Mouse (Mus musculus) bone marrow, adult 2 months (tissue): ENCODE results near the gene Npc1l1. TPM values are rescaled to one million over a fixed set of nuclear protein-coding genes. Genes with fewer than 3 reads are reported as not detected.

Experiments
- H3K27ac ChIP-seq: fragments of 200-500 bp; 2 replicates; pipeline ENCODE4 v1.5.1; 2012; ENCODE audit warnings: low read depth, mild to moderate bottlenecking, control low read depth, inconsistent platforms, low read length; ENCODE audit not compliant: control insufficient read depth, poor library complexity, insufficient read depth
- H3K4me1 ChIP-seq: fragments of 200-500 bp; 2 replicates; pipeline ENCODE4 v1.6.1; 2011; ENCODE audit warnings: low read length; ENCODE audit not compliant: control insufficient read depth, insufficient read depth
- H3K4me3 ChIP-seq: fragments of 200-500 bp; replicated peaks from 2 replicates; pipeline ENCODE3; 2011; ENCODE audit warnings: mild to moderate bottlenecking, low read depth, low read length, control low read depth; ENCODE audit not compliant: control insufficient read depth
- CTCF ChIP-seq: fragments of 200-500 bp; IDR thresholded peaks from 2 replicates; pipeline ENCODE4 v1.5.1; 2011; ENCODE audit warnings: low read length, control low read depth; ENCODE audit not compliant: control insufficient read depth, insufficient read depth
- POLR2A ChIP-seq: fragments of 200-500 bp; IDR thresholded peaks from 2 replicates; pipeline ENCODE4 v1.6.1; 2011; ENCODE audit warnings: low read depth, mild to moderate bottlenecking, control low read depth, low read length, borderline replicate concordance; ENCODE audit not compliant: control insufficient read depth
- WGBS: fragments of 180-500 bp; shearing (Covaris S2); methylation state at CpG from one replicate; pipeline ENCODE4 v1.1.7; 2018; 5-methylcytosine and 5-hydroxymethylcytosine counted together
- polyA plus RNA-seq: library from polyadenylated mRNA; stranded (reverse); fragments of >200 nt; gene quantifications from 2 replicates; pipeline ENCODE4 v1.2.4, GENCODE M21; 2011; ENCODE audit warnings: low replicate concordance; ENCODE audit not compliant: missing spikeins, insufficient read depth, insufficient read length

Gene Npc1l1
- polyA plus RNA-seq, 1 experiment = not detected

GRCm38 (mm10) chr11:6198449-6198848, 31.5 kb downstream of the Npc1l1 start:
- Histone ChIP-seq H3K27ac (no peak overlapping the region), H3K4me3 (no peak overlapping the region), H3K4me1 (peaks cover 1% of the 10 kb centered on the region)
- TF ChIP-seq CTCF (no peak), POLR2A (no peak)
- 48% methylated on average over 4 of the region's 4 CpGs for WGBS

- Histone ChIP-seq H3K27ac (no peak overlapping the region), H3K4me3 (no peak overlapping the region), H3K4me1 (peaks cover 1% of the 10 kb centered on the region)
- TF ChIP-seq POLR2A (no peak), CTCF (no peak)
- WGBS = 41% methylated on average over 8 of the region's 8 CpGs
Observed at GRCm38 (mm10) chr11:6196780-6197179, 33.2 kb downstream of the Npc1l1 start.

GRCm38 (mm10) chr11:6187878-6188277, 42.1 kb downstream of the Npc1l1 start:
- Histone ChIP-seq H3K4me1 (no peaks in the 10 kb centered on the region; the same call in 1 of the 2 replicates), H3K27ac (no peak overlapping the region), H3K4me3 (no peak overlapping the region)
- 2% methylated on average over 2 of the region's 2 CpGs for WGBS
- TF ChIP-seq POLR2A (no peak), CTCF (peak; percentile 95)

GRCm38 (mm10) chr11:6187399-6187798, 42.5 kb downstream of the Npc1l1 start:
- TF ChIP-seq CTCF (no peak), POLR2A (no peak)
- Histone ChIP-seq H3K4me1 (no peaks in the 10 kb centered on the region; the same call in 1 of the 2 replicates), H3K27ac (no peak overlapping the region), H3K4me3 (no peak overlapping the region)
- WGBS = 72% methylated on average over 3 of the region's 3 CpGs

- Histone ChIP-seq H3K4me1 (peaks cover under 1% of the 10 kb centered on the region; the same call in 1 of the 2 replicates), H3K4me3 (no peak overlapping the region), H3K27ac (peak overlapping the region; percentile 58)
- no peak for TF ChIP-seq CTCF
- TF ChIP-seq POLR2A = no peak
- WGBS = 32% methylated on average over 11 of the region's 11 CpGs
Observed at GRCm38 (mm10) chr11:6184202-6184935, 45.6 kb downstream of the Npc1l1 start.

GRCm38 (mm10) chr11:6183246-6183645, 46.7 kb downstream of the Npc1l1 start:
- peaks cover 6% of the 10 kb centered on the region for H3K4me1 ChIP-seq
- 58% methylated on average over 2 of the region's 2 CpGs for WGBS
- H3K4me3 ChIP-seq = no peak overlapping the region
- TF ChIP-seq POLR2A = no peak
- no peak for TF ChIP-seq CTCF
- H3K27ac ChIP-seq = no peak overlapping the region

- no peak for TF ChIP-seq POLR2A
- TF ChIP-seq CTCF = peak; percentile 16; the same call in 1 of the 2 replicates
- Histone ChIP-seq H3K4me3 (no peak overlapping the region), H3K27ac (no peak overlapping the region), H3K4me1 (peaks cover 7% of the 10 kb centered on the region)
- 61% methylated on average over 6 of the region's 6 CpGs for WGBS
Observed at GRCm38 (mm10) chr11:6180811-6181399, 49.0 kb downstream of the Npc1l1 start.

GRCm38 (mm10) chr11:6179194-6179593, 50.7 kb downstream of the Npc1l1 start:
- H3K27ac ChIP-seq = peak overlapping the region; percentile 83
- WGBS = 38% methylated on average over 8 of the region's 8 CpGs
- peaks cover 10% of the 10 kb centered on the region for H3K4me1 ChIP-seq

GRCm38 (mm10) chr11:6178673-6179166, 51.2 kb downstream of the Npc1l1 start:
- Histone ChIP-seq H3K4me3 (no peak overlapping the region), H3K27ac (peak overlapping the region; percentile 83), H3K4me1 (peaks cover 10% of the 10 kb centered on the region)
- 5% methylated on average over 2 of the region's 2 CpGs for WGBS
- TF ChIP-seq CTCF (no peak), POLR2A (no peak)

More at GRCm38 (mm10) chr11:6179194-6179593, 50.7 kb downstream of the Npc1l1 start:
- TF ChIP-seq CTCF (no peak), POLR2A (no peak)
- H3K4me3 ChIP-seq = no peak overlapping the region
